Mouse (Mus musculus) v-Abl transformed pro-B cells (cell line): ENCODE data around the gene C2cd2l.
"Not testable (repeated sequence)": the region's sequence is repeated elsewhere in the genome, so short reads cannot be mapped to it uniquely, and the experiment has no call there.

ENCODE experiments used
- in situ Hi-C, 2 experiments: fragments of 400-800 bp; cut with MboI; formaldehyde crosslinking; loops; one replicate each; pipeline ENCODE4 v1.15.1; 2025; ENCODE audit not compliant: unreplicated experiment in 2 of 2

Gene C2cd2l

DNA sequence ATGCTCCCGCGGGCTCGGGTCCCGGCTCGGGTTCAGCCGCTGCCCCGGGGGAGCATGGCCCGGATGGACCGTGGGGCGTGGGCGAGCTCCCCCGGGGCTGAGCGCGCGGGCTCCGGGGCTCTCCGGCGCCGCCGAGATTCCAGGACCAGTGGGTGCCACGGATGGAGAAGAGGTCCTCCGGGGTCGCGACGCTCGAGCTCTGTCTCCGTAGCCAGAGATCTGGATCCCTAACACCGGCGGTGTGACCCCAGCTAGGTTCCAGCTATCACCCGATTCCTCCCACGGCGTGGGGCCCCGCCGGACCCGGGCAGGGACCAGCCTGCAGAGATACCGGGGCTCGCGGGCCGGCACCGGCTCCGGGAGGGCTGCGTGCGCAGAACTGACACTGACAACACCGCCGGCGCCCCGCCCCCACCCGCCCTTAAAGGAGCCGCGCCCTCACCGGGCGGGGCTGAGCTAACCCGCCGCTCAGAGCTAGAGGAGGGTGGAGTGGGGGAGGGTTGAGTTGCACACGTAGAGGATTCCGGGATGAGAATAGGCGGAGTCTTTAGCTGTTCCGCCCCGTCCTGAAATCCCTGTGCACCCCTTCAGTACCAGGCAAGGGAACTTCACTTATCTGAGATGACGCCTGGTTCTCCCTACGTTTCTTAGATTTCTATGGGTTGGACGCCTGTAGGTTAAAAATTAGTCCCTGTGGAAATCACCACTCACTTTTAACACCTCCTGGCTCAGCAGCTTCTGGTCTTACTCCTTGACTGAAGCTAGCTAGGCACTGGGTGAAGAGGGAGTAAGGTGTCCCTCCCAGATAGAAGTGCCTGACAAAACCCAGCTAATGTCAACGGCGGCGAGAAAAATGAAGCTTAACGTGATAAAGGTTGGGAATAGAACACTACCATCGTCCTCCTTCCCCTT lies at the start of gene C2cd2l:
Gene C2cd2l, minus strand, starts transcription at position 399 of the 912 bp plus-strand sequence.
- in situ Hi-C loops, result no loop called here

- in situ Hi-C loops, result no loop called here
These were observed 44.4 kb upstream of the C2cd2l start for GRCm38 (mm10) chr9:44364480-44364879.

GRCm38 (mm10) chr9:44361931-44362330 lies 41.8 kb upstream of the C2cd2l start:
- in situ Hi-C loops, result not testable (repeated sequence)

DNA sequence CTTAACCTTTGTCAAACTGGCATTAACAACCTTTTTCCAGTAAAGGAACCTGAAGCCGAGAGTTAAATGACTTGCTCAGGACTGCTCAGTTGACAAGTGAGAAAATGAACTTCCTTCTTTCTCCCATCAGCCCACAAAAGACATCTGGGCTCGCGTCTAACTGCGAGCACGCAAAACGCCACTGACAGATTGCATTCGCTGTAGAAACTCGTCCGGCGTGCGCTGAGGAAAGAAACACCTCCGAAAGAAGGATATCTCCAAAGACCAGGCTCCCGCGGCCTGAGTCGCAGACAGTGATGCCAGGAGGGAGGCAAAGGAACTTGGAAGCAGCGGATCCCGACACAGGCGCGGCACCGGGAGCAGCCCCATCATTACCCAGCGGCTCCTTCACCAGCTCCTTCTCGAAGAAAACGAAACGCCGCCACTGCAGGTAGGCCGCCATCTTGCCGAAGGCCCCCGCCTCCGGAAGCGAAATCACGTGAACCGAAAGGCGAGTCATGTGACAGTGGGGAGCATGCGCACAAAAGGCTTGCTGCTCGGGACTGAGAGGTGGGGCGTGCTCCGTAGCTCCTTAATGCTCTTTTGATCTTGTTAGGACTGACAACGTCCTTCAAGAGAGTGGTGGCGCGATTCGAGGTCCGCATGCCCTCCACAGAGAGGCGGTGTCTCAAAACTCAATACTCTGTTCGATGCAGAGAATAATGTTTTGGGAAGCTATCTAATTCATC lies 41.3 kb upstream of the C2cd2l start, which contains the start of gene Vps11:
Gene Vps11, minus strand, starts transcription at position 481 of the 728 bp plus-strand sequence.
- in situ Hi-C loops, result no loop called here

- in situ Hi-C loops, result loop anchor here (5.0 to 10.0 kb wide), 3 partner anchors 65 to 232 kb away; no protein-coding TSS in a partner anchor
These were observed 37.1 kb upstream of the C2cd2l start for GRCm38 (mm10) chr9:44357207-44357606.

DNA sequence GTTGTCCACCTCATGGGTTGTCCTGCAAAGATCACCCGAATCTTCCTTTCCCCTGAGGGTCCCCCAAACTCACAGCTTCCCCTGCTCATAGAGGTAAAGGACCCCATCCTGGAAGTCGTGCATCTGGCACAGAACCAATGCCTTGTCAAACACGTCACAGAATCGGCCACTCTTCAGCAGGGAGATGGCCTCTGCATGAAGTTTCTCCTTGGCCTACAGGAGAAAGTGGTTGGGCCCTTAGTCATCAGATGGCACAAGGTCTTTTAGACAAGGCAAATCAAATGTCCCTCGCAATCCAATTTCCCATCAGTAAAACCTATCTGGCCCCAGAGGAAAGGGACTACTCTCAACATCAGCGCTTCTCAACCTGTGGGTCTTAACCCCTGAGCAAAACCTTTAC lies 33.1 kb upstream of the C2cd2l start:
- in situ Hi-C loops, result loop anchor here in 1 of 2 experiments (10.0 kb wide), 1 partner anchor 228 kb away; no protein-coding TSS in a partner anchor

DNA sequence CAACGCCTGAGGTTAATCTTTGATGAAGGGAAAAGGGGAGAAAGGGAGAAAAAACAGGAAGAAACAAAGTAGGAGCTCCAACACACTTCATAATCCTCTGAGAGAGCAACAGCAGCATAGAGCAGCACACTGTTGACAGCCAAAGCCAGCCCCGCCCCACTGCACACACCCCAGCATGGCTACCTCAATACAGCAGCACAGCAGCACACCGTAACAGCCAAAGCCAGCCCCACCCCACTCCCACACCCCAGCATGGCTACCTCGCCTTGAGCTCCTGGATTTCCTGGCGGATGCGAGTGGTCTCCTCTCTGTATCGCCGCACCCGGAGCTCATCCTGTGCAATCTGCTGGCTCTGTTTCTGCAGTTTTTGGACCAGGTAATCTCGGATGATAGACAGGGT lies 32.3 kb upstream of the C2cd2l start:
- in situ Hi-C loops, result loop anchor here in 1 of 2 experiments (10.0 kb wide), 1 partner anchor 228 kb away; no protein-coding TSS in a partner anchor

DNA sequence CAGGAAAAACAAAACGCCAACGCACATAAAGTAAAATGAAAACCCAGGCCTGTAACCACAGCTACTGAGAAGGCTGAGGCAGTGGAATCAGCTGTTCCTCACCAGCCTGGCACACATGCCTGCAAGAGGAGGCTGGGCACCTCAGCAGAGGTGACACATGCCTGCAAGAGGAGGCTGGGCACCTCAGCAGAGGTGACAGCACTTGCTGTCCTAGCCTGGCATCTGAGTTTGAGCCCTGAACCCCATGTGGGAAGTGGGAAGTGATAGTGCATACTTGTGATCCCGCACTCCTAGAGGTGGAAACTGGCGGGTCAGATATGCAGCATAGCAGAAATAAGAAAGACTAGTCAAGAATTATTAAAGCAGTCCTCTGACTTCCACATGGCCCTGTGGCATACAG lies 31.3 kb upstream of the C2cd2l start:
- in situ Hi-C loops, result loop anchor here in 1 of 2 experiments (10.0 kb wide), 1 partner anchor 227 kb away; no protein-coding TSS in a partner anchor

GRCm38 (mm10) chr9:44348546-44348945 lies 28.5 kb upstream of the C2cd2l start:
- in situ Hi-C loops, result loop anchor here in 1 of 2 experiments (10.0 kb wide), 1 partner anchor 104 kb away; the partner anchor contains the start of gene Ccdc153

DNA sequence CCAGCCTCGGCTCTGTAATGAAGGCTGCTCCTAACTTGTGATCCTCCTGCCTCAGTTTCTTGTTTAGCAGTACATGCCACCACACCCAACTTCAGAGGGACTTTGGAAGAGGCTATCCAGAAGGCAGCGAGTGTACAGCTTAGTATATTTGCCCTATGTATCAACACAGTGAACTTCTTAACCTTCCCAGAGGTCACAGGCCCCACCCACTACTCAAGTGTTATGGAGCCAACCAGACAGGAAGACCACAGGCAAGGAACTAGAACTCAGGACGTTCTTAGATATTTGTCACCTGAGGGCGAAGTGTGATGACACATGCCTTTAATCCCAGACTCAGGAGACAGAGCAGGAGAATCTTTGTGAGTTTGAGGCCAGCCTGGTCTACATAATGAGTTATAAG lies 27.5 kb upstream of the C2cd2l start:
- in situ Hi-C loops, result loop anchor here in 1 of 2 experiments (10.0 kb wide), 1 partner anchor 103 kb away; the partner anchor contains the start of gene Ccdc153

- in situ Hi-C loops, result loop anchor here in 1 of 2 experiments (10.0 kb wide), 1 partner anchor 102 kb away; the partner anchor contains the start of gene Ccdc153
These were observed 27.1 kb upstream of the C2cd2l start for GRCm38 (mm10) chr9:44347166-44347565.

GRCm38 (mm10) chr9:44345570-44346433 lies 25.7 kb upstream of the C2cd2l start:
- in situ Hi-C loops, result loop anchor here in 1 of 2 experiments (10.0 kb wide), 1 partner anchor 101 kb away; the partner anchor contains the start of gene Ccdc153

DNA sequence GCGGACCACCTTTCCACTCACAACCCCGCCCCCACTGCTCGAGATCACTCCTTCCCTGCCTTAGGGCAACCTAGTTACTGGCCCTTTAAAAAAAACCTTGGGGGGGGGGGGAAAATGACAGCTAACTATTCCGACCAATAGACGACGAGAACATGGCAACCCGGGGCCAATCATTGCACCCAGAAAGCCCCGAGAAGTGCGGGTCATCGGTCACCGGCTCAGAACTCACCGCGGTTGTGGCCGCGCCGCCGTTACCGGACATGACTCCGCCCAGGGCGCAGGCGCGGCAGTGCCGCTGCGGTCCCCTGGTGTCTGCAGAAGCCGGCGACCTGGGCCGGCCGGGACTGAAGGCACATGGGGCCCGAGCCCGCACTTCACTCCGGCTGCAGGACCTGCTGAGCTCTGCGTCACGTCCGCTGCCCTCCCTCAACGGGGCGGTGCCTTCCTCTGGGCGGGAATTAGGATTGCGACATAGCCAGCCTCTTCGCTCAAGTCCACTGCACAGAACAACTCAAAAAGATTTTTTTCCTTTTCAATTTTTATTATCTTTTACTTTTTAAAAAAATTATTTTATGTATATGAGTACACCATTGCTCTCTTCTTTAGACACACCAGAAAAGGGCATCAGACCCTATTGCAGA lies 23.8 kb upstream of the C2cd2l start, which contains the start of gene Hmbs:
Gene Hmbs, minus strand, starts transcription at position 448 of the 641 bp plus-strand sequence.
- in situ Hi-C loops, result loop anchor here in 1 of 2 experiments (10.0 kb wide), 1 partner anchor 99 kb away; the partner anchor contains the start of gene Ccdc153

- in situ Hi-C loops, result loop anchor here in 1 of 2 experiments (10.0 kb wide), 1 partner anchor 98 kb away; the partner anchor contains the start of gene Ccdc153
These were observed 23.2 kb upstream of the C2cd2l start for GRCm38 (mm10) chr9:44343290-44343689.

DNA sequence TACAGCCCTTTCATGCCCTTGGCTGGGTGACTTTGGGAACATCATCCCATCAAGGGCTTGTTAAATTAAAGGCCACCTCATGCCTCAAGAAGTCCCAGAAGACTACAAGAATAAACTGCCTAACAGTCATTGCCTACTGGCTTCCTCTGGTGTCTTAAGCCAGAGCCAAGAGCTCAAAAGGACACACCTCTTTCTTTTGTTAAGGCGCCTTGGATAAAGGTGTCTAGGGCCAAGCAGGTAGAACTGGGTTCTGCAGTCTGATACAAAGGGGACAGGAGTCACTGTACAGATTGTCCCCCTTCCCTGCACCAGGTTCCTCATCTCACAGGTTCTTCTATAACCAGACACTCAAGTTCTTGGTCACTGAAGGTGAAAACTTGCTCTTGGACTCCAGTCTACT lies 22.5 kb upstream of the C2cd2l start:
- in situ Hi-C loops, result loop anchor here in 1 of 2 experiments (10.0 kb wide), 1 partner anchor 98 kb away; the partner anchor contains the start of gene Ccdc153

DNA sequence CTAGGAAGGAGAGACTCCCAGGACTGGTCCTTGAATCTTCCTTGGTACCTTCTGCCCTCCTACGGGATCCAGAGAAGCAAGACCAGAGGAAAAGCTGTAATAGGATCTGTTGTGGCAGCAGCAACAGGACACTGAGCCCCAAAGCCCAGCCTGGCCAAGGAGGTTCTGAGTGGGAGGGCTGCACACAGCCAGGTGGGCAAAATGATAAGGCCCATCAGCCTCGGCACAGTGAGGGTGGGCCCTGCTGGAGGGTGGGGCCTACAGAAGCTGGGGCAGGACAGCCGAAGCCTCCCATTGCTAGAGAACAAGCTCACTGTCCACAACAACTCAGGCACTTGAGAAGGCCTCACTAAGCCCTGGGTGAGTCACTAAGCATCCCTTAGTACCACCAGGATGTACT lies 22.1 kb upstream of the C2cd2l start:
- in situ Hi-C loops, result loop anchor here in 1 of 2 experiments (10.0 kb wide), 1 partner anchor 97 kb away; the partner anchor contains the start of gene Ccdc153

GRCm38 (mm10) chr9:44341487-44341886 lies 21.4 kb upstream of the C2cd2l start:
- in situ Hi-C loops, result loop anchor here in 1 of 2 experiments (10.0 kb wide), 1 partner anchor 97 kb away; the partner anchor contains the start of gene Ccdc153

DNA sequence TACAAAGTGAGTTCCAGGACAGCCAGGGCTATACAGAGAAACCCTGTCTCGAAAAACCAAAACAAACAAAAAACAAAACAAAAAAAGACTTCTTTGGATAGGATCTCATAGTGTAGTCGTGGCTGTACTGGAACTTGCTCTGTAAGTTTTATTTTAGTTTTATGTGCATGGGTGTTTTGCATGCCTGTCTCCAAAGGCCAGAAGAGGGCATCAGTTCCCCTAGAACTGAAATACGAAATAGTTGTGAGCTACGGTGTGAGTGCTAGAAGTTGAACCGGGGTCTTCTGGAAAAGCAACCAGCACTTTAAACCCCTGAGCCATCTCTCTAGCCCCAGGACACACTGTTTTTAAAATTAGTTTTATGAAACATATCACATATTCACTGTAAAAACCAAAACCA lies 18.5 kb upstream of the C2cd2l start:
- in situ Hi-C loops, result no loop called here
